ENCODE assay signal across 24 mouse cellular contexts in genomic region chr12:74762284-74762683, GRCm38 (mm10).
"Had no signal": no experiment of that assay in that cellular context is flagged by ENCODE, and none has a peak within 500 bp of the region (broad histone marks: within the 10 kb centered on the region; RNA-seq: fewer than 3 reads in every experiment).

No protein-coding gene starts in this region.

- H3K4me1 ChIP-seq: heart, embryonic 10.5 days; heart, embryonic 12.5 days; hindbrain, embryonic 13.5 days; hindbrain, embryonic 15.5 days; kidney, embryonic 15.5 days; limb, embryonic 13.5 days; limb, embryonic 15.5 days; liver, embryonic 15.5 days had no signal

- H3K27ac ChIP-seq: gastrocnemius, adult 2 months; heart, embryonic 10.5 days; hindbrain, embryonic 13.5 days; hindbrain, embryonic 15.5 days; hindbrain, postnatal 0 days; kidney, embryonic 15.5 days; kidney, postnatal 0 days; limb, embryonic 13.5 days; limb, embryonic 15.5 days; liver, embryonic 15.5 days had no signal

- H3K9me3 ChIP-seq: heart, embryonic 10.5 days; hindbrain, embryonic 13.5 days; hindbrain, embryonic 15.5 days; kidney, embryonic 15.5 days; limb, embryonic 13.5 days; limb, embryonic 15.5 days; liver, embryonic 15.5 days had no signal

- ATAC-seq: hindbrain, postnatal 0 days; intestine, embryonic 16.5 days had no signal

- H3K4me2 ChIP-seq: heart, embryonic 12.5 days; hindbrain, embryonic 13.5 days; hindbrain, embryonic 15.5 days; kidney, embryonic 15.5 days; limb, embryonic 13.5 days; limb, embryonic 15.5 days; liver, embryonic 15.5 days had no signal

- H3K4me3 ChIP-seq: gastrocnemius, adult 2 months; heart, embryonic 10.5 days; heart, embryonic 12.5 days; hindbrain, embryonic 13.5 days; hindbrain, embryonic 15.5 days; kidney, embryonic 15.5 days; limb, embryonic 13.5 days; limb, embryonic 15.5 days; liver, embryonic 15.5 days had no signal

- H3K36me3 ChIP-seq: heart, embryonic 10.5 days; heart, embryonic 12.5 days; hindbrain, embryonic 13.5 days; hindbrain, embryonic 15.5 days; kidney, embryonic 15.5 days; limb, embryonic 13.5 days; limb, embryonic 15.5 days; liver, embryonic 15.5 days had no signal

- H3K9ac ChIP-seq: heart, embryonic 12.5 days; hindbrain, embryonic 13.5 days; hindbrain, embryonic 15.5 days; kidney, embryonic 15.5 days; limb, embryonic 13.5 days; limb, embryonic 15.5 days; liver, embryonic 15.5 days had no signal

- H3K27me3 ChIP-seq: heart, embryonic 12.5 days; hindbrain, embryonic 13.5 days; hindbrain, embryonic 15.5 days; kidney, embryonic 15.5 days; limb, embryonic 13.5 days; limb, embryonic 15.5 days; liver, embryonic 15.5 days had no signal

- DNase-seq: gastrocnemius, adult 2 months; gastrocnemius, postnatal 10 days; gastrocnemius, postnatal 25 days; heart, adult 18-20 months; heart, postnatal 10 days; heart, postnatal 4 days; kidney, adult 11 months; kidney, adult 9 months; kidney, postnatal 14 days; kidney, postnatal 36 days; layer of hippocampus, adult 9-11 months; layer of hippocampus, postnatal 36 days; left cerebral cortex, postnatal 4 days had no signal
